Mouse (Mus musculus) intestine, embryonic 14.5 days (tissue): Measurements from ENCODE around the gene Cd9. TPM values are rescaled to one million over a fixed set of nuclear protein-coding genes. Genes with fewer than 3 reads are reported as not detected.

Source experiments
- ATAC-seq: fragments of 200-750 bp; cut with Nextera tagmentation; replicated peaks from 2 replicates; pipeline ENCODE4 v1.8.0; 2017; ENCODE audit warnings: low read depth, moderate number of reproducible peaks, moderate TSS enrichment, moderate library complexity; ENCODE audit not compliant: low FRiP score, low TSS enrichment
- DNase-seq: peaks from one replicate; pipeline ENCODE4 v3.0.0-alpha.2; 2018; ENCODE audit warnings: low spot score
- H3K27ac ChIP-seq: fragments of 300-500 bp; sonication (generic); 2 replicates; pipeline ENCODE4 v1.5.1; 2014; ENCODE audit warnings: low read depth, mild to moderate bottlenecking, control low read depth
- H3K27me3 ChIP-seq: fragments of 300-500 bp; sonication (generic); replicated peaks from 2 replicates; pipeline ENCODE4 v1.6.1; 2014; ENCODE audit warnings: low read length, control low read depth; ENCODE audit not compliant: control insufficient read depth, insufficient read depth
- H3K36me3 ChIP-seq: fragments of 300-500 bp; sonication (generic); 2 replicates; pipeline ENCODE4 v1.6.1; 2014; ENCODE audit warnings: low read length, control low read depth; ENCODE audit not compliant: control insufficient read depth, insufficient read depth
- H3K4me1 ChIP-seq: fragments of 300-500 bp; sonication (generic); replicated peaks from 2 replicates; pipeline ENCODE4 v1.6.1; 2014; ENCODE audit warnings: low read length, control low read depth, mixed read lengths; ENCODE audit not compliant: control insufficient read depth, insufficient read depth
- H3K4me2 ChIP-seq: fragments of 300-500 bp; sonication (generic); 2 replicates; pipeline ENCODE4 v1.6.1; 2014; ENCODE audit warnings: low read length
- H3K4me3 ChIP-seq: fragments of 300-500 bp; sonication (generic); 2 replicates; pipeline ENCODE4 v1.5.1; 2014; ENCODE audit warnings: low read depth, low read length, control low read depth, mixed read lengths
- H3K9ac ChIP-seq: fragments of 300-500 bp; sonication (generic); 2 replicates; pipeline ENCODE4 v1.6.1; 2014; ENCODE audit warnings: mild to moderate bottlenecking, low read length
- H3K9me3 ChIP-seq: fragments of 300-500 bp; sonication (generic); 2 replicates; pipeline ENCODE4 v1.6.1; 2016; ENCODE audit warnings: low read length, control low read depth; ENCODE audit not compliant: control insufficient read depth
- WGBS: fragments of 180-500 bp; shearing (Covaris S2); extraction: QIAGEN DNeasy Blood & Tissue Kit; methylation state at CpG from one replicate; pipeline ENCODE4 v1.1.7; 2014; 5-methylcytosine and 5-hydroxymethylcytosine counted together
- polyA plus RNA-seq: library from polyadenylated mRNA; unstranded; fragments of >200 nt; fragmentation: Nextera tagmentation; extraction: Ambion mirVana; gene quantifications from 2 replicates; pipeline ENCODE4 v1.2.1, GENCODE M21; 2014

Gene Cd9
- polyA plus RNA-seq, 1 experiment from 2014 or later = 162 TPM

DNA sequence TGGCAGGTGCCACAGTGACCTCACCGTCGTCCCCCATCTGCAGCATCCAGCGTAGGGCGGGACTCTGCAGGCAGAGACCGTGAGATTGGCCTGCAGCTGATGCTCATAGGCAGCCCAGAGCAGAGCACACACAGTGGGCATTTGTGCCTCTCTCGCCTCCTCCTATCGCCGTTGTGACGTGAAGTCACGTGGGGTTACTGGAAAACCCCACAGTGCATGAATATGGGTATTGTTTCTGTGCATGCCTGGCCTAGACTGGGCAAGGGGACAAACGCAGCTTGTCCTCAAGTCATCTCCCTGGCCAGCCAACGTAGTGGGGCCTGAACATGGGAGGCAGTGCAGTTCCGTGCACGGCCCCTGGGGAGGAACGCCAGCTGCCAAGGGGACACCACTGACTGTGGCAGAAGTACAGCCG is 27.3 kb downstream of the Cd9 start:
- no peak overlapping the region for H3K4me2 ChIP-seq
- H3K27me3 ChIP-seq = no peaks in the 10 kb centered on the region
- 76% methylated on average over 16 of the region's 16 CpGs for WGBS
- H3K9ac ChIP-seq = no peak overlapping the region
- peak; percentile 87 for ATAC-seq
- H3K4me1 ChIP-seq = peaks cover 9% of the 10 kb centered on the region; the same call in 1 of the 2 replicates
- DNase-seq = no peak
- H3K36me3 ChIP-seq = 0 out of 2 replicates have a peak, but pooled peaks cover 4% of the 10 kb centered on the region
- H3K9me3 ChIP-seq = no peaks in the 10 kb centered on the region
- no peak overlapping the region; the same call in 1 of the 2 replicates for H3K27ac ChIP-seq
- H3K4me3 ChIP-seq = no peak overlapping the region

DNA sequence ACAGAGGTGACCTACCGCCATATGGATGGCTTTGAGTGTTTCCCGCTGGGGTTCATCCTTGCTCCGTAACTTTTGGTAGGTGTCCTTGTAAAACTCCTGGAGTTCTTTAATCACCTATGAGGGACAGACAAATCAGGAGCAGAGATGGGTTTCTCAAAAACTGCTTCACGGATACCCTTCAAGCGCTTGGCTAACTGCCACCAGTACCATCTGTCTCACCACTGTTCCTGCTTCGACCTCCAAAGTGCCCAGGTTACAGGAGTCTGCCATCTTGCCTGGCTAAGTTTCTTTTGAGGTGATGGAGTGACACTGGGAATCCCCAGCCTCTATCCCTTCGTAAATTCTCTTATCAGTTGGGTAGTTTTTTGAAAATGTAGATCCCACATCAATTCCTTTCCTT is 32.3 kb downstream of the Cd9 start:
- WGBS = 89% methylated on average over 7 of the region's 7 CpGs
- Histone ChIP-seq H3K27me3 (no peaks in the 10 kb centered on the region), H3K27ac (no peak overlapping the region), H3K4me1 (no peaks in the 10 kb centered on the region), H3K9me3 (no peaks in the 10 kb centered on the region), H3K4me2 (no peak overlapping the region), H3K4me3 (no peak overlapping the region), H3K36me3 (peaks cover 19% of the 10 kb centered on the region; the same call in 1 of the 2 replicates), H3K9ac (no peak overlapping the region)
- no peak for ATAC-seq
- no peak for DNase-seq

DNA sequence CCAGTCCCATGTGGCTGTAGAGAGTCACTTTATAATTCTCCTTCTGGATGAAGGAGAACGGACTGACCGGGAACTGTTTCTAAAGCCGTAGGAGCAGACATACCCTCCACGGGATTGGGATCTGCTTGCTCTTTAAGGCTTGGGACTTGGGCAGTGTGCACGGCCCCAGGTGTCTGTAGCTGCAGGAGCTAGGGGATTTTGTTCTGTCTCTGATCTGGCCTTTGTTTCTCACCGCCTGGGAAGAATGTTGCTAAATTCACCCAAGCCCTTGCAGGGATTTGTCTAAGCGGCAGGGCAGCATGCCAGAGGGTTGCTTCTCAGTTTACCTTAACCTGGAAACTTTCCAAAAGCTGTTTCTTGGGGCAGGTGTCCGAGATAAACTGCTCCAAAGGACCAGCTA is 32.8 kb downstream of the Cd9 start:
- no peaks in the 10 kb centered on the region for H3K9me3 ChIP-seq
- H3K36me3 ChIP-seq = peaks cover 19% of the 10 kb centered on the region; the same call in 1 of the 2 replicates
- no peak overlapping the region for H3K4me3 ChIP-seq
- no peaks in the 10 kb centered on the region for H3K4me1 ChIP-seq
- no peak overlapping the region for H3K27ac ChIP-seq
- no peak overlapping the region for H3K4me2 ChIP-seq
- H3K27me3 ChIP-seq = no peaks in the 10 kb centered on the region
- WGBS = 55% methylated on average over 8 of the region's 8 CpGs
- no peak for DNase-seq
- ATAC-seq = no peak
- H3K9ac ChIP-seq = no peak overlapping the region

DNA sequence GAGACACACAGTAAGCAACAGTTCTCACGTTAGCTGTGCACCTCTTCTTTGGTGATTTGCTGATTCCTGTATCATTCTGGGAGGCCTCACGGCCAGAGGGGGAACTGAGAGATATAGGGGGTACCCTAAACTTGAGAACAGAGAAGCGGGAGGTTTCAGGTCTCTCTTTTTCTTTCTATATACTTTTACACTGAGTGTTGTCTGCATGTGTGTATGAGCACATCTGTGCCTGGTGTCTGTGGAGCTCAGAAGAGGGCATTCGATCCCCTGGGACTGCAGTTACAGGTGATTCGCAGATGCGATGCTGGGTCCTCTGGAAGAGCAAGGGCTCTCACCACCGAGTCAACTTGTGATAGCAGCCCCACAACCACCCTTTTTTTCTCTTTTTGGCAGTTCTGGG is 33.3 kb downstream of the Cd9 start:
- Histone ChIP-seq H3K36me3 (peaks cover 19% of the 10 kb centered on the region; the same call in 1 of the 2 replicates), H3K4me1 (peaks cover under 1% of the 10 kb centered on the region; the same call in 1 of the 2 replicates), H3K9me3 (no peaks in the 10 kb centered on the region), H3K27me3 (no peaks in the 10 kb centered on the region), H3K27ac (no peak overlapping the region), H3K9ac (no peak overlapping the region), H3K4me2 (no peak overlapping the region), H3K4me3 (no peak overlapping the region)
- ATAC-seq (no peak), DNase-seq (no peak)
- 87% methylated on average over 7 of the region's 7 CpGs for WGBS

DNA sequence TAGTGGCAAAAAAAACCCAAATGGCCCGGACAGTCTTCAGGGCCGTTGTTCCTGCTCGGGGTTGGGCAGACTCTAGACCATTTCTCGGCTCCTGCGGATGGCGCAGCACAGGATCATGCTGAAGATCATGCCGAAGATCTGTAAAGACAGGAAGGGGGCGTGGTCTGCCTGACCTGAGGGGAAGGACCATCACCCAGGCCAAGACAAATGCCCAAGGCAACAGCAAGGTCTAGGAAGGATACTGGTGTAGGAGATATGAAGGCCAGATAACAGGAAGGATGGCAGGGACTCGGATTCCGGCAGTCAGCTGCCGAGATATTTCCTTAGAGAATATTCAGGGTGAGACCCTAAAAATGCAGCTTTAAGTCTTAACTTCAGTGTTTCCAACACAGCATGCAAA is 34.0 kb downstream of the Cd9 start:
- Histone ChIP-seq H3K9ac (no peak overlapping the region), H3K4me1 (peaks cover 6% of the 10 kb centered on the region), H3K9me3 (no peaks in the 10 kb centered on the region), H3K27ac (no peak overlapping the region), H3K4me3 (no peak overlapping the region), H3K4me2 (no peak overlapping the region), H3K27me3 (no peaks in the 10 kb centered on the region), H3K36me3 (peaks cover 19% of the 10 kb centered on the region; the same call in 1 of the 2 replicates)
- 84% methylated on average over 11 of the region's 11 CpGs for WGBS
- ATAC-seq (no peak), DNase-seq (no peak)

DNA sequence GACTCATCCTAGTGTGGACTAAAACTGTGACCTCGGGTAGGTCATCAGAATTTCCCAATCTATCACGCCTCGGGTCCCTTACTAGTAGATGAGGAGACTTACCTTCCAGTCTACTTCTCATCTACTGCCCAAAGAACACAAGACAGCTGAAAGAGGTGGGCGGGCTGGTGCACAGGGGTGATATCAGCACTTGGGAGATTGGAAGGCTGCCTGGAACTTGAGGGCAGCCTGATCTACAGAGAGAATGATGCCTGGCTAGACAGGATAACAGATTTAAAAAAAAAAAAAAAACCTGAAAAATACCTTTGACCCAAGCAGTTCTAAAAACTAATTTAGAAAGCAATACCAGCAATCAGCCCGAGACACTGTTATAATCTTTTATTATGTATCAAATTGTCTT is 34.7 kb downstream of the Cd9 start:
- Histone ChIP-seq H3K27ac (no peak overlapping the region), H3K4me1 (peaks cover 6% of the 10 kb centered on the region), H3K27me3 (no peaks in the 10 kb centered on the region), H3K36me3 (peaks cover 19% of the 10 kb centered on the region; the same call in 1 of the 2 replicates), H3K9me3 (no peaks in the 10 kb centered on the region), H3K4me2 (no peak overlapping the region), H3K4me3 (no peak overlapping the region), H3K9ac (no peak overlapping the region)
- ATAC-seq (no peak), DNase-seq (no peak)
- 91% methylated on average over 5 of the region's 5 CpGs for WGBS

DNA sequence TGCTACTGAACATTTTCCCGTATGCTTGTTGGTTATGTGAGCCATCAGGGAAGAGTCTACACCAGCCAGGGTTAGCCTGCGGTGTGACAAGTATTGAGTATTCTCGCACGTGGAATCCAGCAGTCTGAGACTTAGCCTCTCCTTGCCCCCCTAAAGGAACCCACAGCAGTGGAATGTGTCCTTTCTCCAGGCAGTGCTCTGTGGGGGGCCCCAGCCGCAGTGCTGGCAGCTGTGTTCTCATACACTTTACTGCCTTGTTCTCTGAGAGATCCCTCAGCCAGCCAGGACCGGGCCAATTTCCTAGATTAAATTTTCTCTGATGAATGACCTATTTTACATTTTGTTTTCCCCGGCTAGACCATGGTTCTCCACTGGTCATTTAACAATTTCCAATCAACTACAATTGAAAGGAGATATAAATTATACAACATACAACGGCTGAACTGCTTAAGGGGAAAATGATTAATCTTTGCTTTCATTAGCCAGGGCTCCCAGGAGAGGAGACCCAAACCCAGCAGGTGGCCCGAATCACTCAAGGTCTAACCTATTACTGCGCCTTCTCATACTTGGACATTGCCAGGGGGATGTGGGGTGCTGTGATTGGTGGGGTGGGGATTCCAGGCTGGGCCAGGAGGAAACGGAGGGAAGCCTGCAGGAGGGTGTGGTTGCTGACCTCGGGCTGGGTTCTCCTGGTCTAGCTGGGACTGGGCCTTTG is 38.6 kb downstream of the Cd9 start:
- H3K36me3 ChIP-seq = peaks cover 8% of the 10 kb centered on the region; the same call in 1 of the 2 replicates
- no peaks in the 10 kb centered on the region for H3K9me3 ChIP-seq
- no peak overlapping the region for H3K27ac ChIP-seq
- WGBS = 31% methylated on average over 12 of the region's 12 CpGs
- no peaks in the 10 kb centered on the region for H3K27me3 ChIP-seq
- ATAC-seq (peak; percentile 48; the same call in 1 of the 2 replicates), DNase-seq (no peak)
- no peak overlapping the region for H3K4me2 ChIP-seq
- H3K4me3 ChIP-seq = no peak overlapping the region
- H3K4me1 ChIP-seq = peaks cover 6% of the 10 kb centered on the region
- no peak overlapping the region for H3K9ac ChIP-seq

DNA sequence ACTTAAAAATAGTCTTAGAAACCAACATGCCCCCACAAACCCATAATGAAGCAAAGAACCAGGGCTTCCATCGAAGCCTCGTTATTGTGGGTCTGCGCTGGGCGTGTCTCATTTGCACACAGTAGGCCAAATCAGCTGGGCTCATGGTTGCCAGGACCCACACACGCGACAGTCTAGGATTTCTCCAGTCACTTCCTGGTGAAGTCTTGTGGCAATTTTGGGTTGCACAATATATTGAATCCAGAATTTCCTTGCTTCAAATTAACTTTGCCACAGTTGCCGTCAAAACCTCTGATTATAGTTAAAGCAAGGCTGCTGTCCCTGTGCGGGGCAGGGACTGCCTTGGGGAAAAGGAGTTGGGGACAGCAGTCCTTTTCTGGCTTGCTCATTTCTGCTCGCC is 39.9 kb downstream of the Cd9 start:
- DNase-seq = no peak
- 84% methylated on average over 9 of the region's 9 CpGs for WGBS
- Histone ChIP-seq H3K9me3 (no peaks in the 10 kb centered on the region), H3K27ac (no peak overlapping the region), H3K9ac (no peak overlapping the region), H3K36me3 (peaks cover 3% of the 10 kb centered on the region; the same call in 1 of the 2 replicates), H3K4me3 (no peak overlapping the region), H3K4me1 (peaks cover 6% of the 10 kb centered on the region), H3K4me2 (no peak overlapping the region), H3K27me3 (no peaks in the 10 kb centered on the region)
- no peak for ATAC-seq

DNA sequence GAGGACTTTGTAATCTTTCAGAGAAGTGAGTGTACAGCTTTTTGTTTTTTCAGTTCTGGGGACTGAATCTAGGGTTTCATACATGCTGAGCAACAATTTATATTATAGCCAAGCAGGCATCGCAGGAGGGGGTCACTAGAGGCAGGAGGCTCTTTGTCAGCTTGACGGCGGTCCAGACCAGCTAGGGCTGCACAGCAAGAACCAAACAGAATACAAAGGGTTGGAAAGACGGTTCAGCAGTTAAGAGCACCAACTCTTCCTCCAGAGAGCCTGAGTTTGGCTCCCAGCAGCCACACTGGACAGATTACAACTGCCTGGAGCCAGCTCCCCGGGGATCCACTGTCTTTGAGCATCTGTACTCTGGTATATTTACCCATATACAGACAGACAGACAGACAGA is 40.3 kb downstream of the Cd9 start:
- H3K4me2 ChIP-seq = no peak overlapping the region
- 59% methylated on average over 5 of the region's 5 CpGs for WGBS
- ATAC-seq (no peak), DNase-seq (no peak)
- no peaks in the 10 kb centered on the region for H3K9me3 ChIP-seq
- no peak overlapping the region for H3K4me3 ChIP-seq
- no peak overlapping the region for H3K9ac ChIP-seq
- H3K27ac ChIP-seq = no peak overlapping the region
- no peaks in the 10 kb centered on the region for H3K36me3 ChIP-seq
- no peaks in the 10 kb centered on the region for H3K27me3 ChIP-seq
- peaks cover 6% of the 10 kb centered on the region for H3K4me1 ChIP-seq
